Comparison of ENCODE assay signal across 9 mouse cellular contexts in genomic region chr7:143544368-143544767, GRCm38 (mm10). TPM values are rescaled to one million over a fixed set of nuclear protein-coding genes. Genes with fewer than 3 reads are reported as not detected.
DNase-seq lines count a peak whose midpoint lies in the region; ATAC-seq lines count a peak whose summit lies in the region.
"Had no signal": no experiment of that assay in that cellular context is flagged by ENCODE, and none has a peak within 500 bp of the region (broad histone marks: within the 10 kb centered on the region; RNA-seq: fewer than 3 reads in every experiment).

No protein-coding gene starts in this region.

- intact Hi-C loops in heart, postnatal 14 days (cut with DNase I): no loop called here

- peak; percentile 18 to 55 for DNase-seq in heart, postnatal 14 days
- DNase-seq in heart, adult 11 months: no peak
- peak; percentile 53 for DNase-seq in right cerebral cortex, postnatal 4 days
- DNase-seq in right cerebral cortex, adult 18-20 months: no peak
- peak; percentile 73 for DNase-seq in embryo, embryonic 10.5 days (ENCODE audit: low spot score)
- DNase-seq in natural killer cell, adult 2 months (ENCODE audit: low spot score in 2 of 2): peak; percentile 50 to 69
- DNase-seq in adrenal gland, postnatal 25 days: no peak

- ATAC-seq in frontal cortex, adult (ENCODE audit: low TSS enrichment): no peak

RNA-seq across cellular contexts. Expression of gene Nap1l4, which starts 4.5 kb away (rescaled TPM):
- 100 to 1,000 TPM; 168 to 178 TPM for total RNA-seq in heart, postnatal 14 days (2021)
- total RNA-seq in adrenal gland, postnatal 25 days (2021): 117 and 135 TPM in 2 replicates

RNA-seq across cellular contexts. Expression of gene Phlda2, which starts 41.4 kb away (rescaled TPM):
- total RNA-seq in heart, postnatal 14 days (2021): not detected
- 1.8 and 2.7 TPM in 2 replicates for total RNA-seq in adrenal gland, postnatal 25 days (2021)
- total RNA-seq: neutrophil, adult 5-6 weeks had no signal

RNA-seq across cellular contexts. Expression of gene Cars, which starts 55.5 kb away (rescaled TPM):
- 10 to 100 TPM; 20.0 to 21.2 TPM for total RNA-seq in heart, postnatal 14 days (2021)
- total RNA-seq in adrenal gland, postnatal 25 days (2021): 47.3 and 74.9 TPM in 2 replicates

Comparison
In these comparisons a context has a peak if more than half of its experiments do, and no peak if none do; other contexts are left out.
1. DNase-seq: peak in heart, postnatal 14 days (2 of 2), right cerebral cortex, postnatal 4 days (single experiment), embryo, embryonic 10.5 days (single experiment) and natural killer cell, adult 2 months (2 of 2); none in heart, adult 11 months (single experiment), right cerebral cortex, adult 18-20 months (single experiment) and adrenal gland, postnatal 25 days (single experiment).